Mouse (Mus musculus) kidney, adult 9 months (tissue): ENCODE data around the gene Tenm4.
A peak's percentile ranks its signal among the peaks of the same experiment; 100 is the strongest.

Experiments used
- DNase-seq: peaks from one replicate; pipeline ENCODE4 v3.0.0; 2022

Tenm4 gene

GRCm38 (mm10) chr7:96414290-96415055 is 243.4 kb downstream of the Tenm4 start:
- DNase-seq: no peak

- DNase-seq: peak; percentile 53
These were observed 246.4 kb downstream of the Tenm4 start for GRCm38 (mm10) chr7:96417251-96418004.

DNA sequence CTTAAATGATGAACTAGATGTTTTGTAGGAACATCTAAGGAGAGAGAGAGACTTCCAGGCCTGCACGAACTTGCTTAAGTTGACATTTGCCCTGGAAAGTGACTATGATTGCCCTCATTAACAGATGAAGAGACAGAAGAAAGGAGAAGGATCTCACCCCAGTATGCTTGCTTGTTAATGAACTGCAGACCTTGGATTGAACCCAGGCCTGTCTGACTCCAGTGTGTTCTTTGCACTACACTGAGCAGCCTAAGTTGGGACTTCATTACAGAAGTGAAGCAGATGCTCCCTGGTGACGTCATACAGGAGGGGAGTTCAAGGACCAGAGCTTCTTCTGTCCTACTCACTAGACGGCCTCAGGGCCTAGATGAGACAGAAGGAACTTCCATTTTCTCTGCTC is 247.1 kb downstream of the Tenm4 start:
- peak; percentile 65 for DNase-seq

DNA sequence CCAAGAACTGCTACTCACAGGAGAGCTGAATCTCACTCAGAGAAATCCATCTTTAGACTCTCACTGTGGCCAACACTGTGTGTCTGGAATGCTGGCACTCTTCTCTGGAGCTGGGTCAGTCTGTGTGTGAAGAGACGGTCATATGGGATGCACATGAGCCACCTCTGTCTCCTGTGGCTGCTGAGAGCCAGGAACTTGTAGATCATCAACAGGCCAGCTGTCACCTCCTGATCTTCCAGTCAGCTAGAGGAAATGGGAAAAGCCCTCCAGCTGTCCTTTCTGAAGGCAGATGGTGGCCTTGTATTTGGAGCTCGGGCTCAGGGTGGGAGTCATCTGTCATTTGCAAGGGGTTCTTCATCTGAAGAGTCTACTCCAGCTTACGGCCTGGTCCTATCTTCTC is 249.0 kb downstream of the Tenm4 start:
- peak; percentile 26 for DNase-seq

DNA sequence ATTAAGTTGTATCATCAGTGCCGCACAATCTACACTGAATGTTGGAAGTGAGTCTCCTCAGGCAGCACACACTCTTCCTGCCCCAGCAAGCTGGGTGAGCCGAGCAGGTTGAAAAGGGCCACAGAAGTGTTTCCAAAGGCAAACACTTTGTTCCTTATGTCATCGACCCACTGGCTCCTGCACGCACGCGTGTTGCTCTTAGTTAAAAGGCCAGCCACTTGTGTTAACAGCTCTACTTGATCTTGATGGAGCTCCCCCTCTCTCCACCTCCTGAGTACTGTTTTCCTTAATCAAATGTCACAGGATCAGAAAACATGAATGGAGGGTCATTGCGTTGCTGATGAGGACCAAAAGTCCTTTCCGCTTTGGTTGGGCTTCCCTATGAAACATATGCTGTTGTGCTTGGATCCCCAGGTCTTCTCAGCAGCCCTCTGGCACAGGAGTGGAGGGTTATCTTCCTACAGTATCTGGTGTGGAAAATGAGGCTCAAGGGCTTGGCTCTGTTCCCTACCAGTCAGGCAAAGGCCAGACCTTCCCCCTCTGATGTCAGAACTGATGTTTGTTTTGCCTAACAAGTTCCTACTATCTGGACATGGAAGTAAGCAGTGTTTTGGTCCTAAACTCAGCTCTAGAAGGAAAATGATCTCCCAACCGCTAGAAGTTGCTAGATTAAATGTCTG is 250.0 kb downstream of the Tenm4 start:
- peak; percentile 28 for DNase-seq

- no peak for DNase-seq
These were observed 255.9 kb downstream of the Tenm4 start for GRCm38 (mm10) chr7:96426954-96427353.

GRCm38 (mm10) chr7:96433307-96433706 is 262.3 kb downstream of the Tenm4 start:
- no peak for DNase-seq

DNA sequence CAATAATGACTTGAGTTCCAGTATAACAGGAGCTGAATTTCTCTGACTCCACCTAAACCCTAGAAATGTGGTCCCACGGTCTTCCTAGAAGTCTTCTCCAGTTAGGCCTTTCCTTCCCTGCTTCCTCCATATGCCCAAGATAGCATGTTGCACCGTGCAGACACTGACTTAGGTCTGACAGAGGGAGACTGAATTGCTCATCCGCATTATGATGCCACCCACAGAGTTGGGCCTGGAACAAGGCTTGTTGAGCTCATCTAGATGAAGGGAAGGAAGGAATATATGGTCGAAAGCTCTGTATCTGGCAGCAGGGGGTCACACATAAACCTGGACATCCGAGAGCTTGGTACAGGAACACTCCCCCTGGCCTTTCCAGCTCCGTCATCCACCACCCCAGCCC is 267.3 kb downstream of the Tenm4 start:
- no peak for DNase-seq

- no peak for DNase-seq
These were observed 269.2 kb downstream of the Tenm4 start for GRCm38 (mm10) chr7:96440161-96440707.

DNA sequence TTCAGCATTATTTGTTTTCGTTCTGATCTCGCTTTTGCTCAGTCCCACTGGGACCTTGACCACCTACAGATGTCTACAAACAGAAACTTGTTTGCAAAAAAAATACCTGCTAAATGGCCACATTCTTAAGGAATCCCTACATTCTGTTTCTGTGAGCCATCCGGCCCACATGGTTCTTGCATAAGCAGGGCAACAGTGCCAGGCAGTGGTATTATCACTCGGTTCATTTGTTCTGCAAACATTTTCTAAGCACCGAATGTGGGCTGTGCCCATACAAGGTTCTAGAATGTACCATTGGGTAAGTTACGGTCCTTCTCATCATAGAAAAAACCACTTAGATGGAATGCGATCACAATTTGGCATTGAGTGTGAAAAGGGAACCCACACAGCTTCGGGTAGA is 274.7 kb downstream of the Tenm4 start:
- no peak for DNase-seq

- DNase-seq: no peak
These were observed 276.9 kb downstream of the Tenm4 start for GRCm38 (mm10) chr7:96447806-96448397.

- no peak for DNase-seq
These were observed 284.9 kb downstream of the Tenm4 start for GRCm38 (mm10) chr7:96455957-96456356.

GRCm38 (mm10) chr7:96456618-96457017 is 285.6 kb downstream of the Tenm4 start:
- DNase-seq: no peak

DNA sequence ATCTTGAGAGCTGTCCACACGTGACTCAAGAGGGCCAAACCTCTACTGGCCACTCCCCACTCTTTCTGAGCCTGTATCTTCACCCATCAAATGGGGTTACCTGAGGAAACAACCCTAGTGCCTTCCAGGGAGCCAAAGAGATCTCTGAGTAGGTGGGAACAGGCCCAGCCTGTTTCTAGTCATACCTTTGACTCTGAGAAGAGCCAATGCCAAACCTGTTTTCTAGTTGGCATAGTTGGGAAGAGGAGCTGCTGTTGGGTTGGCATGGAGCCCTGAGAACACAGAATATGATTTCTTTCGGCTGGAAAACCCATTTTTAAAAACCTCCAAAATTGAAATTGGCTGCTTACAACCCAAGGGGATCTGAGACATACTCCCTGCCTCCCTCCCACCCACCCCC is 286.8 kb downstream of the Tenm4 start:
- no peak for DNase-seq

GRCm38 (mm10) chr7:96458992-96459391 is 287.9 kb downstream of the Tenm4 start:
- no peak for DNase-seq

- DNase-seq: no peak
These were observed 295.7 kb downstream of the Tenm4 start for GRCm38 (mm10) chr7:96466761-96467160.

GRCm38 (mm10) chr7:96470821-96471220 is 299.8 kb downstream of the Tenm4 start:
- DNase-seq: no peak

DNA sequence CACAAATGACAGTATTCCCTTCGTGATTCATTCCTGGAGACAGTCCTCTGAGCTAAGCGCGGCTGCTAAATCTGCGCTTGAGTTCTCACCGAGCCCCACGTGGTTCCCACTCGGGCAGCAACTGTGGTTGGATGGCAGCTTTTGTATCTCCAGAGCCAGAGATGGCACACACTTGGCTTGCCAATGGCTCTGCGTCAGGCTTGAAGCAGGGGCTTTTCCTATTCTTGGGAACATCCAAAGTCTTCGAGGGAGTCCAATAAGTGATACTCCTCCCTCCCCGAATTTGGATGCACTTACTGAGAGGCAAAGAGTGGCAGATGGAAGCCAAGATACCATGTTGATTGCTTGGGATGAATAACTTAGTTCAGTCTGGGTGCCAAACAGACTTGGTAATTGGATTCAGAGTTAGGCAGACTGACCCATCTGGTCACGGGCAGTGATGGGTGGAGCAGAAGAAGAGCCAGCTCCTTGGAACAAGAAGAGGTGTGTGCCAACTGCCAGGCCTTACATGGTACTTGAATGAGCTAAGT is 303.6 kb downstream of the Tenm4 start:
- no peak for DNase-seq

- DNase-seq: no peak
These were observed 306.1 kb downstream of the Tenm4 start for GRCm38 (mm10) chr7:96476987-96477613.

GRCm38 (mm10) chr7:96479139-96479538 is 308.1 kb downstream of the Tenm4 start:
- no peak for DNase-seq

DNA sequence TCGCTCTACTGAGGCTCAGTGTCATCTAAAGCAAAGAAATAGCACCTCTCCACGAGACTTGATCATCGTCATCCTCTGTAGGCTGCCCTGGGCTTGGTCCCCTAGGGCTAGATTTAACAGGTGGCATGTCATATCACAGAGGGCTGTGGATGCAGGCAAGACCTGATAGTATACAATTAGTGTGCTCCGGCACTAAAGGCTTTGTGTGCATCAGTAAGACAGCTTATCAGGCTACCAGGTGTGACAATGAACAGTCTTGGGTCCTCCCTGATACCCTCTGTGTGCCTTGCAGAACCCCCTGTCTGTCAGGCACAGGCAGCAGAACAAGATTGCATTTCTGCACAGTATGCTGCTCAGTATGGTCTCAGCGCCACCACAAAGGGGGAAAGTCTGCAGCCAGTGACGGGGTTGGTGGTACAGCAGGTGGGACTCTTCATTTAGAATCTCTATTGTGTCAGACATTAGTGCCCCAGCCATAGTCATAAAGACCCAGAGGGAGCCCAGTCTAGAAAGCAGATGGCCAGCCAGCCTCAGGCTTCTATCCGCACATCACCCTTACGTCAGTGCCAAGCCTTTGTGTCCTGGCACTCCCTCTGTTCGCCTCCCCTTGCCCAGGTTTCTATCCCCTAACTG is 309.4 kb downstream of the Tenm4 start:
- DNase-seq: no peak

DNA sequence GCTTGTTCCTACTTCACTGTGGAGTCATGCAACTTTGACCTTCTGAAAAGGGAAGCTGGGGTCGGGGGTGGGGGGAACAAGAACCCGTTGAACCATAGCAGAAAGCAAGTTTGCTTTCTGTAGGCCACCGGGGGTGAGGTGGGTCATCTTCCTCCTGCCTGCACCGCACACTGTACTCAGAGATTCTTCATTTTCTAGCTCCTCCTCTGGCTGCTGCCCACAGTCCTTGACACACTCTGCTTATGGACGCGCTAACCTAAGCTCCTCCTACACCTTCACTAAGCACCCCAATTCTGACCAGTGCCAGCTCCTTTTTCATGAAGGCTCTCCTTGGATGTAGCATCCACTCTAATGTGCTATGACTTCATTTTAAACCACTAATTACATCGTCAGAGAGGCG is 311.9 kb downstream of the Tenm4 start:
- no peak for DNase-seq
